Mouse (Mus musculus): ENCODE data around the gene Traf4. TPM values are rescaled to one million over a fixed set of nuclear protein-coding genes. Genes with fewer than 3 reads are reported as not detected.

Traf4 gene
- total and polyA plus RNA-seq, 3 experiments: 34.4 to 42.0 TPM; not detected in 1

DNA sequence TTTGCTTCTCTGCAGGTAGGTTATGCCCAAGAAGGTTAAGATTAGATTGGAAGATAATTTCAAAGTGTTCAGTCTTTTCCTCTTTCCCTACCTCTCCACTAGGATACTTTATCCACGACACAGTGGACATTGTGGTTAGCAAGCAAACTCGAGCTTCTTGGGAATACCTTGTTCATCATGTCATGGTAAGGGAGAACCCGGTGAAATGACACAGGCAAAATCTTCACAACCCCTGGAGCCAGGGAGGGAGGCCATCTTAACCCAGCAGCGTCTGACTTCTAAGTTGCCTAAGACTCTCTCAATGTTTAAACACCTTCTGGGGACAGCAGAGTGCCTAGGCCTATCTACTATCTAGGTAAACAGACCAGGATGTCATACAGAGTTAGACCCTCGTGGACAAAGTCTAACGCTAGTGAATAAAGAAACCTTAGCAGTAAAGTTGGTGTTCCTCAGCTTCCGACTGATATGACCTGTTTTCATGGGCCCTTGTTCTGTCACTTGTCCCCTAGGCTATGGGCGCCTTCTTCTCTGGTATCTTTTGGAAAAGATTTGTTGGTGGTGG, 14.1 kb upstream of the Traf4 start (continued):
- TF ChIP-seq POLR2A (IDR thresholded peaks at IDR 0.05; ENCODE audit: control insufficient read depth in 1 of 2, insufficient read depth in 1 of 2, low read depth in 1 of 2, low read length in 2 of 2, poor library complexity in 1 of 2): peak in 1 of 2 experiments; percentile 51; a peak in 1 of 4 replicates

- Histone ChIP-seq H3K27me3 (ENCODE audit: control insufficient read depth in 1 of 2, insufficient read depth in 2 of 2, low read length in 2 of 2) (no peaks in the 10 kb centered on the region), H3K79me2 (ENCODE audit: control insufficient read depth, insufficient read depth, low read length, poor library complexity) (peaks cover 32% of the 10 kb centered on the region), H3K36me3 (ENCODE audit: control insufficient read depth in 1 of 2, insufficient read depth in 2 of 2, low read length in 2 of 2) (peaks cover 12 to 32% of the 10 kb centered on the region in 2 experiments), H3K4me3 (ENCODE audit: control insufficient read depth in 1 of 2, insufficient read depth in 1 of 2, low read depth in 2 of 2, low read length in 2 of 2) (peak overlapping the region; percentile 43 to 81), H3K27ac (ENCODE audit: control insufficient read depth, low read depth, low read length) (peak overlapping the region; percentile 96), H3K9me3 (replicated peaks; ENCODE audit: insufficient read depth, low read length) (no peaks in the 10 kb centered on the region), H3K9ac (ENCODE audit: control insufficient read depth, low read depth, low read length, poor library complexity, severe bottlenecking) (peak overlapping the region; percentile 89), H3K4me1 (ENCODE audit: control insufficient read depth in 1 of 2, insufficient read depth in 2 of 2, low read length in 2 of 2) (peaks cover 4 to 19% of the 10 kb centered on the region in 2 experiments; a peak in 2 of 4 replicates)
- TF ChIP-seq POLR2AphosphoS5 (IDR thresholded peaks at IDR 0.05; ENCODE audit: borderline replicate concordance, low read depth, low read length) (peak; percentile 92), POLR2AphosphoS2 (IDR thresholded peaks at IDR 0.05; ENCODE audit: low read length) (peak; percentile 88), EP300 (IDR thresholded peaks at IDR 0.05; ENCODE audit: low read depth in 1 of 2, low read length in 2 of 2) (peak in 1 of 2 experiments; percentile 42; a peak in 1 of 4 replicates), TBP (IDR thresholded peaks at IDR 0.05; ENCODE audit: low read depth, low read length) (peak; percentile 67), BHLHE40 (IDR thresholded peaks at IDR 0.05; ENCODE audit: borderline replicate concordance, low read depth, low read length) (peak; percentile 47; the same call in 1 of the 2 replicates), ZNF384 (IDR thresholded peaks at IDR 0.05; ENCODE audit: low read depth, low read length) (no peak), MXI1 (IDR thresholded peaks at IDR 0.05; ENCODE audit: low read depth, low read length) (peak; percentile 85; the same call in 1 of the 2 replicates), NELFE (IDR thresholded peaks at IDR 0.05; ENCODE audit: low read depth, low read length) (peak; percentile 5), SMC3 (IDR thresholded peaks at IDR 0.05; ENCODE audit: low read depth, low read length) (peak; percentile 15), JUND (IDR thresholded peaks at IDR 0.05; ENCODE audit: low read depth, low read length) (no peak), MAX (IDR thresholded peaks at IDR 0.05; ENCODE audit: low read length) (peak; percentile 74), CHD2 (IDR thresholded peaks at IDR 0.05; ENCODE audit: low read length) (peak; percentile 77), CHD1 (IDR thresholded peaks at IDR 0.05; ENCODE audit: low read depth, low read length) (no peak), CTCF (IDR thresholded peaks at IDR 0.05 in 2 of 3, conservative IDR thresholded peaks at IDR 0.05 in 1 of 3; ENCODE audit: control insufficient read depth in 1 of 3, insufficient read depth in 1 of 3, low read depth in 2 of 3, low read length in 3 of 3, poor library complexity in 1 of 3, severe bottlenecking in 1 of 3) (no peak), RCOR1 (IDR thresholded peaks at IDR 0.05; ENCODE audit: low read depth, low read length) (peak; percentile 41; the same call in 1 of the 2 replicates), NRF1 (IDR thresholded peaks at IDR 0.05; ENCODE audit: insufficient read depth, low read depth, low read length, poor library complexity, severe bottlenecking) (peak; percentile 60), POLR2A (IDR thresholded peaks at IDR 0.05; ENCODE audit: control insufficient read depth in 1 of 2, insufficient read depth in 1 of 2, low read depth in 1 of 2, low read length in 2 of 2, poor library complexity in 1 of 2) (peak; percentile 34 to 53; a peak in 2 of 4 replicates), MYC (IDR thresholded peaks at IDR 0.05; ENCODE audit: low read depth, low read length) (peak; percentile 78; the same call in 1 of the 2 replicates), HCFC1 (IDR thresholded peaks at IDR 0.05; ENCODE audit: low read depth, low read length) (peak; percentile 71; the same call in 1 of the 2 replicates), ZMIZ1 (IDR thresholded peaks at IDR 0.05; ENCODE audit: low read depth, low read length) (peak; percentile 81; the same call in 1 of the 2 replicates), SIN3A (IDR thresholded peaks at IDR 0.05; ENCODE audit: low read length) (peak; percentile 2), MAFK (IDR thresholded peaks at IDR 0.05; ENCODE audit: borderline replicate concordance, low read depth, low read length) (no peak), ETS1 (IDR thresholded peaks at IDR 0.05; ENCODE audit: low read depth, low read length) (peak; percentile 50; the same call in 1 of the 2 replicates), MAZ (IDR thresholded peaks at IDR 0.05; ENCODE audit: low read depth, low read length) (0 out of 2 replicates have a peak, but pooled peaks have one; percentile 35), UBTF (IDR thresholded peaks at IDR 0.05; ENCODE audit: borderline replicate concordance, insufficient read depth, low read depth, low read length) (no peak)
- peak; percentile 97 for DNase-seq (ENCODE audit: low read depth, low spot score)
Measured at GRCm38 (mm10) chr11:78178859-78179437, 13.6 kb upstream of the Traf4 start.
